Mouse (Mus musculus) hindbrain, embryonic 10.5 days (tissue): Measurements from ENCODE around the gene Ppp3r2. TPM values are rescaled to one million over a fixed set of nuclear protein-coding genes. Genes with fewer than 3 reads are reported as not detected.

Source experiments
- DNase-seq: peaks from one replicate; pipeline ENCODE4 v3.0.0-alpha.2; 2017; ENCODE audit warnings: low spot score
- H3K27ac ChIP-seq: fragments of 300-500 bp; sonication (generic); 2 replicates; pipeline ENCODE4 v1.5.1; 2016; ENCODE audit warnings: mild to moderate bottlenecking, moderate library complexity
- H3K27me3 ChIP-seq: fragments of 300-500 bp; sonication (generic); 2 replicates; pipeline ENCODE4 v1.6.1; 2016; ENCODE audit warnings: mild to moderate bottlenecking; ENCODE audit not compliant: poor library complexity, insufficient read depth, severe bottlenecking
- H3K36me3 ChIP-seq: fragments of 300-500 bp; sonication (generic); 2 replicates; pipeline ENCODE4 v1.6.1; 2016; ENCODE audit warnings: mild to moderate bottlenecking, moderate library complexity
- H3K4me1 ChIP-seq: fragments of 300-500 bp; sonication (generic); replicated peaks from 2 replicates; pipeline ENCODE4 v1.6.1; 2016; ENCODE audit warnings: mild to moderate bottlenecking
- H3K4me3 ChIP-seq: fragments of 300-500 bp; sonication (generic); 2 replicates; pipeline ENCODE4 v1.5.1; 2016; ENCODE audit warnings: mild to moderate bottlenecking, moderate library complexity
- H3K9me3 ChIP-seq: fragments of 300-500 bp; sonication (generic); 2 replicates; pipeline ENCODE4 v1.6.1; 2016; ENCODE audit warnings: mild to moderate bottlenecking, moderate library complexity
- WGBS: fragments of 180-500 bp; shearing (Covaris S2); methylation state at CpG from one replicate; pipeline ENCODE4 v1.1.7; 2016; 5-methylcytosine and 5-hydroxymethylcytosine counted together
- polyA plus RNA-seq: library from polyadenylated mRNA; unstranded; fragments of >200 nt; fragmentation: Nextera tagmentation; extraction: Ambion mirVana; gene quantifications from 2 replicates; pipeline ENCODE4 v1.2.1, GENCODE M21; 2016

The Ppp3r2 gene
- polyA plus RNA-seq, 1 experiment from 2014 or later: 0.14 TPM

DNA sequence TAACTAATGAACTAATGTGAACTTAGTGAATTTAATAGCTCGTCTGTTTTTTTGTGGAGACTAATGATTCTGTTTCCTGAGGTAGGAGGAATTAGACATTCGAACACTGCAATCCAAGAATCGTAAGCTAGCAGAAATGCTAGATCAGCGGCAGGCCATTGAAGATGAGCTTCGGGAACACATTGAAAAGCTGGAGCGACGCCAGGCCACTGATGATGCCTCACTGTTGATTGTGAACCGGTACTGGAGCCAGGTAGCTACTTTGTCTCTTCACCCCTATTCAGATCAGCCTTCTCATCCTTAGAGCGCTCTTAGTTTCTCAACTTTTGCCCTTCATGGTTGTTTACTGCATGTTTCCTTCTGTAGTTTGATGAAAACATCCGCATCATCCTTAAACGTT, 44.0 kb downstream of the Ppp3r2 start:
- peaks cover 10% of the 10 kb centered on the region for H3K4me1 ChIP-seq
- no peaks in the 10 kb centered on the region for H3K9me3 ChIP-seq
- 94% methylated on average over 11 of the region's 11 CpGs for WGBS
- peaks cover 92% of the 10 kb centered on the region for H3K36me3 ChIP-seq
- DNase-seq: no peak
- H3K27me3 ChIP-seq: no peaks in the 10 kb centered on the region
- H3K4me3 ChIP-seq: no peak overlapping the region
- no peak overlapping the region for H3K27ac ChIP-seq

GRCm38 (mm10) chr4:49632139-49632481, 49.7 kb downstream of the Ppp3r2 start:
- H3K27ac ChIP-seq: peak overlapping the region; percentile 90
- no peaks in the 10 kb centered on the region for H3K27me3 ChIP-seq
- under 1% methylated on average over 30 of the region's 30 CpGs for WGBS
- H3K9me3 ChIP-seq: no peaks in the 10 kb centered on the region
- H3K4me3 ChIP-seq: peak overlapping the region; percentile 76
- peaks cover 13% of the 10 kb centered on the region for H3K4me1 ChIP-seq
- no peak for DNase-seq
- H3K36me3 ChIP-seq: peaks cover 36% of the 10 kb centered on the region

DNA sequence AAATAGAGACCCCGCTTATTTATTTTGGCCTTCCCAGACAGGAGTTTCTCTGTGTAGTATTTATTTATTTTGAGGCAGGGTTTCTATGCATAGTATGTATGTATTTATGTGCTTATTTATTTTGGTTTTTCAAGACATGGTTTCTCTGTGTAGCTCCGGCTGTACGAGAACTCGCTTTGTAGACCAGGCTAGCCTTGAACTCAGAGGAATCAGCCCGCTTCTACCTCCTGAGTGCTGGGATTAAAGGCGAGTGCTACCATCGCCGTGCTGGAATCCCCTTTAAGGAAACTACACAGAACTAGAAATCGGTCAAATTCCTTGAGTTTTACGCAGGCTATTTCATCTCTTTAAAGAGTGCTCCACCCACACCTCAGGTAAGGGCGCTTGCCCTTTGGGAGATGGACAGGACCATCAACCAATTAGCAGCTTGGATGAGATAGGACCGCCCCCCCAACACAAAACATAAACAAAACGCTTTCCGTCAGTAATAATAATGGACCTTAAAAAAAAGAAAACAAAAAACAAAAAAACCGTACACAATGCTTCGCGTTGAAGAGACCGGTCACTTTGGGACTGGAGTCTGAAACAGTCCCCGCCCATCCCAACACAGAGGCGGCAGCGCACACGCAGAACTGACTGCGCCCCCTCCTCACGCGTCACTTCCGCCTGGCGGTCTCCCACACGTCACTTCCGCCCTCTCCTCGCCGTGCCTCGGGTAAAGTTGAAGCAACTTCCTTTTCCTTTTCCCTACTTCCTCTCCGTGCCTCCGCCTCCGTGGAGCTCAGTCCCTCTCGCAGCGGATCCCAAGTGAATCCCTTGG, 50.3 kb downstream of the Ppp3r2 start, which contains the start of gene Rnf20:
Rnf20 (plus strand) TSS at position 688 of the 820 bp plus-strand sequence.
- H3K4me1 ChIP-seq: peaks cover 13% of the 10 kb centered on the region
- peak within 1 kb of the TSS; percentile 90 for H3K27ac ChIP-seq
- no peaks in the 10 kb centered on the region for H3K9me3 ChIP-seq
- H3K27me3 ChIP-seq: no peaks in the 10 kb centered on the region
- peaks cover 30% of the 10 kb centered on the region for H3K36me3 ChIP-seq
- peak within 1 kb of the TSS; percentile 76 for H3K4me3 ChIP-seq
- WGBS: 4% methylated on average over 37 of the region's 37 CpGs
- peak; percentile 94 for DNase-seq

GRCm38 (mm10) chr4:49628941-49629340, 52.9 kb downstream of the Ppp3r2 start:
- Histone ChIP-seq H3K4me3 (no peak overlapping the region), H3K36me3 (peaks cover 5% of the 10 kb centered on the region), H3K4me1 (peaks cover 13% of the 10 kb centered on the region), H3K9me3 (no peaks in the 10 kb centered on the region), H3K27ac (no peak overlapping the region), H3K27me3 (no peaks in the 10 kb centered on the region)
- 72% methylated on average over 5 of the region's 5 CpGs for WGBS
- no peak for DNase-seq

Other genes starting within 250 kb of the Ppp3r2 start
- not detected in 2 replicates for gene Acnat1, start 208.1 kb downstream of the Ppp3r2 start, polyA plus RNA-seq
- gene Baat, start 175.5 kb downstream of the Ppp3r2 start, polyA plus RNA-seq: 0.30 and 0.33 TPM in 2 replicates
- 74.8 and 77.1 TPM in 2 replicates for gene Mrpl50, start 160.9 kb downstream of the Ppp3r2 start, polyA plus RNA-seq
- 10.4 and 10.8 TPM in 2 replicates for gene Zfp189, start 160.8 kb downstream of the Ppp3r2 start, polyA plus RNA-seq
- gene Aldob, start 132.5 kb downstream of the Ppp3r2 start, polyA plus RNA-seq: not detected in 2 replicates
- gene Tmem246, start 84.1 kb downstream of the Ppp3r2 start, polyA plus RNA-seq: 14.2 and 21.4 TPM in 2 replicates
- 41.1 and 50.7 TPM in 2 replicates for gene Rnf20, start 50.0 kb downstream of the Ppp3r2 start, polyA plus RNA-seq
- gene Grin3a, start 163.7 kb upstream of the Ppp3r2 start, polyA plus RNA-seq: 0.51 and 0.73 TPM in 2 replicates